Mouse (Mus musculus) hematopoietic stem cell, adult 5-6 weeks (primary cell): ENCODE results near the gene Pygb. TPM values are rescaled to one million over a fixed set of nuclear protein-coding genes. Genes with fewer than 3 reads are reported as not detected.

Source experiments
- ATAC-seq, 2 experiments: fragments of 125-278 bp in 1 of 2; replicated peaks in 1 of 2; 2 replicates each; pipeline ENCODE4 v1.8.0; 2016 to 2017; ENCODE audit warnings: inconsistent platforms in 2 of 2, mild to moderate bottlenecking in 2 of 2, moderate number of reproducible peaks in 2 of 2, low read depth in 1 of 2, moderate TSS enrichment in 1 of 2; ENCODE audit not compliant: low FRiP score in 2 of 2, poor library complexity in 2 of 2, severe bottlenecking in 2 of 2, insufficient read depth in 1 of 2, low TSS enrichment in 1 of 2
- total RNA-seq: library from RNA; stranded (forward); fragments of 172-1452, 232-1000 nt; gene quantifications from 2 replicates; pipeline ENCODE4 v1.2.3, GENCODE M21; 2017

Pygb gene
- total RNA-seq, 1 experiment from 2014 or later, result 38.5 TPM

DNA sequence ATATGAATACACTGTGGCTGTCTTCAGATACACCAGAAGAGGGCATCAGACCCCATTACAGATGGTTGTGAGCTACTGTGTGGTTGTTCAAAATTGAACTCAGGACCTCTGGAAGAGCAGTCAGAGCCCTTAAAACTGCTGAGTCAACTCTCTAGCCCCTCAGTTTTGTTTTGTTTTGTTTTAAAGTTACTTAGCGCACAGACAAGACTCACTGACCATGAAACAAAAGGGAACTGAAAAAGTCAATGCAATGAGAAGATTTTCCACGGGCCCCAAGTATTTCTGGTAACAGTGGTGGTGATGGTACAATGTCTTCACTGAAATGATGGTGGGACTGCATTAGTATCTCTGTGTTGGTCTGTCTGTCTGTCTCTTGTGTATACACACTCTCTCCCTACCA lies 74.6 kb downstream of the Pygb start:
- no peak for ATAC-seq

- no peak for ATAC-seq
Measured at GRCm38 (mm10) chr2:150867021-150867420, 80.5 kb downstream of the Pygb start.

DNA sequence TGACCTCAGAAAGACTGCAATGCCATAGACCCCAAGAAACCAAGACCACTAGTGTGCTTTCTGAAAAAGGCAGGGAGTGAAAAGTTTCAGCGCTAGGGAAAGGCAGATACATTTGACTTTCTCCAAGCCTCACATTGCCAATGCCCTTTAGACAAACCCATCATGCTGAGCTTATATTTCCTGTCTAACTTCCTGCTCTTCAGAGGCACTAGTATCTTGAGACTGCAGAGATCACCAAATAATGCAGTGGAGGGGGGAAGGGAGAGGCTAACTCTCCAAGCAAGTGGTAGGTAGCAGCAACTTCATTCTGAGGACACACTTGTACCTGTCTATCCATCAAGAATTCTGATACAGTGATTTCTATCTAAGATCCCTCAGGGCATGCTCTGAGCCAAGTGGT lies 82.9 kb downstream of the Pygb start:
- peak; percentile 42 to 62 for ATAC-seq

- no peak; a peak in 1 of 4 replicates for ATAC-seq
Measured at GRCm38 (mm10) chr2:150874508-150874907, 88.0 kb downstream of the Pygb start.

GRCm38 (mm10) chr2:150875226-150875625 lies 88.7 kb downstream of the Pygb start:
- ATAC-seq, result no peak

GRCm38 (mm10) chr2:150877561-150877960 lies 91.0 kb downstream of the Pygb start:
- no peak for ATAC-seq

Other genes starting within 250 kb of the Pygb start
- 28.6 and 48.8 TPM in 2 replicates for gene Cst7, start 216.3 kb upstream of the Pygb start, total RNA-seq
- 40.0 and 48.2 TPM in 2 replicates for gene Apmap, start 178.2 kb upstream of the Pygb start, total RNA-seq
- gene Acss1, start 118.2 kb upstream of the Pygb start, total RNA-seq, result 12.1 and 20.0 TPM in 2 replicates
- not detected in 2 replicates for gene Vsx1, start 97.4 kb upstream of the Pygb start, total RNA-seq
- gene Entpd6, start 37.7 kb upstream of the Pygb start, total RNA-seq, result 13.8 and 16.8 TPM in 2 replicates
- 37.8 and 65.7 TPM in 2 replicates for gene Abhd12, start 118.0 kb downstream of the Pygb start, total RNA-seq
- 70.2 and 89.0 TPM in 2 replicates for gene Gins1, start 118.7 kb downstream of the Pygb start, total RNA-seq